Mouse (Mus musculus): ENCODE measurements at regions not wholly inside any gene's neighbourhood (a gene's known extent, or its start where the extent isn't known, plus 50 kb on each side); places are given as distances from the start of the nearest gene placed in this dataset.

- Histone ChIP-seq H3K4me3 (ENCODE audit: insufficient read depth, low read depth, low read length) (no peak overlapping the region), H3K27me3 (replicated peaks; ENCODE audit: control insufficient read depth, insufficient read depth, low read length) (no peaks in the 10 kb centered on the region), H3K4me1 (ENCODE audit: control insufficient read depth, insufficient read depth, low read length) (no peaks in the 10 kb centered on the region), H3K27ac (ENCODE audit: insufficient read depth, low read depth, low read length) (no peak overlapping the region), H3K36me3 (ENCODE audit: control insufficient read depth, insufficient read depth, low read length) (no peaks in the 10 kb centered on the region)
- DNase-seq = no peak
- TF ChIP-seq POLR2A (IDR thresholded peaks at IDR 0.05; ENCODE audit: low read depth, low read length) (no peak), CTCF (conservative IDR thresholded peaks at IDR 0.05; ENCODE audit: insufficient read depth, insufficient read length, low read depth, low read length) (no peak)
- WGBS = 86% methylated on average over 11 of the region's 11 CpGs
Observed at GRCm38 (mm10) chr8:11915721-11916120, 75.4 kb downstream of the Tex29 start.

- Histone ChIP-seq H3K27ac (ENCODE audit: insufficient read depth, low read depth, low read length) (no peak overlapping the region), H3K27me3 (replicated peaks; ENCODE audit: control insufficient read depth, insufficient read depth, low read length) (no peaks in the 10 kb centered on the region), H3K4me3 (ENCODE audit: insufficient read depth, low read depth, low read length) (no peak overlapping the region), H3K4me1 (ENCODE audit: control insufficient read depth, insufficient read depth, low read length) (no peaks in the 10 kb centered on the region), H3K36me3 (ENCODE audit: control insufficient read depth, insufficient read depth, low read length) (no peaks in the 10 kb centered on the region)
- TF ChIP-seq POLR2A (IDR thresholded peaks at IDR 0.05; ENCODE audit: low read depth, low read length) (no peak), CTCF (conservative IDR thresholded peaks at IDR 0.05; ENCODE audit: insufficient read depth, insufficient read length, low read depth, low read length) (no peak)
- no peak for DNase-seq
- WGBS = 85% methylated on average over 2 of the region's 2 CpGs
Observed at GRCm38 (mm10) chr8:11919876-11920275, 79.6 kb downstream of the Tex29 start.

- 64% methylated on average over 7 of the region's 7 CpGs for WGBS
- H3K27me3 ChIP-seq (replicated peaks; ENCODE audit: control insufficient read depth, insufficient read depth, low read length) = no peaks in the 10 kb centered on the region
- TF ChIP-seq POLR2A (IDR thresholded peaks at IDR 0.05; ENCODE audit: low read depth, low read length) (no peak), CTCF (conservative IDR thresholded peaks at IDR 0.05; ENCODE audit: insufficient read depth, insufficient read length, low read depth, low read length) (no peak)
- H3K4me1 ChIP-seq (ENCODE audit: control insufficient read depth, insufficient read depth, low read length) = no peaks in the 10 kb centered on the region
- no peak overlapping the region for H3K27ac ChIP-seq (ENCODE audit: insufficient read depth, low read depth, low read length)
- no peaks in the 10 kb centered on the region for H3K36me3 ChIP-seq (ENCODE audit: control insufficient read depth, insufficient read depth, low read length)
- H3K4me3 ChIP-seq (ENCODE audit: insufficient read depth, low read depth, low read length) = no peak overlapping the region
- DNase-seq = no peak
Observed at GRCm38 (mm10) chr8:11923115-11923514, 82.8 kb downstream of the Tex29 start.

GRCm38 (mm10) chr8:11924165-11924564 lies 83.9 kb downstream of the Tex29 start:
- WGBS = 59% methylated on average over 11 of the region's 11 CpGs
- DNase-seq = peak; percentile 70

GRCm38 (mm10) chr8:11942892-11943332 lies 102.6 kb downstream of the Tex29 start:
- peak; percentile 59 for DNase-seq
- Histone ChIP-seq H3K27me3 (replicated peaks; ENCODE audit: control insufficient read depth, insufficient read depth, low read length) (no peaks in the 10 kb centered on the region), H3K4me3 (ENCODE audit: insufficient read depth, low read depth, low read length) (no peak overlapping the region), H3K36me3 (ENCODE audit: control insufficient read depth, insufficient read depth, low read length) (no peaks in the 10 kb centered on the region), H3K4me1 (ENCODE audit: control insufficient read depth, insufficient read depth, low read length) (no peaks in the 10 kb centered on the region), H3K27ac (ENCODE audit: insufficient read depth, low read depth, low read length) (no peak overlapping the region)
- 31% methylated on average over 6 of the region's 6 CpGs for WGBS
- peak; percentile 65 for TF ChIP-seq CTCF (conservative IDR thresholded peaks at IDR 0.05; ENCODE audit: insufficient read depth, insufficient read length, low read depth, low read length)
- TF ChIP-seq POLR2A (IDR thresholded peaks at IDR 0.05; ENCODE audit: low read depth, low read length) = no peak

More at GRCm38 (mm10) chr8:11924165-11924564, 83.9 kb downstream of the Tex29 start:
- Histone ChIP-seq H3K36me3 (ENCODE audit: control insufficient read depth, insufficient read depth, low read length) (no peaks in the 10 kb centered on the region), H3K4me1 (ENCODE audit: control insufficient read depth, insufficient read depth, low read length) (no peaks in the 10 kb centered on the region), H3K27me3 (replicated peaks; ENCODE audit: control insufficient read depth, insufficient read depth, low read length) (no peaks in the 10 kb centered on the region), H3K4me3 (ENCODE audit: insufficient read depth, low read depth, low read length) (no peak overlapping the region), H3K27ac (ENCODE audit: insufficient read depth, low read depth, low read length) (no peak overlapping the region)
- TF ChIP-seq POLR2A (IDR thresholded peaks at IDR 0.05; ENCODE audit: low read depth, low read length) = no peak
- peak; percentile 65 for TF ChIP-seq CTCF (conservative IDR thresholded peaks at IDR 0.05; ENCODE audit: insufficient read depth, insufficient read length, low read depth, low read length)

GRCm38 (mm10) chr8:11947766-11948165 lies 107.5 kb downstream of the Tex29 start:
- no peak for DNase-seq
- Histone ChIP-seq H3K36me3 (ENCODE audit: control insufficient read depth, insufficient read depth, low read length) (no peaks in the 10 kb centered on the region), H3K4me3 (ENCODE audit: insufficient read depth, low read depth, low read length) (no peak overlapping the region), H3K27ac (ENCODE audit: insufficient read depth, low read depth, low read length) (no peak overlapping the region), H3K27me3 (replicated peaks; ENCODE audit: control insufficient read depth, insufficient read depth, low read length) (no peaks in the 10 kb centered on the region), H3K4me1 (ENCODE audit: control insufficient read depth, insufficient read depth, low read length) (no peaks in the 10 kb centered on the region)
- 87% methylated on average over 8 of the region's 8 CpGs for WGBS
- TF ChIP-seq CTCF (conservative IDR thresholded peaks at IDR 0.05; ENCODE audit: insufficient read depth, insufficient read length, low read depth, low read length) (no peak), POLR2A (IDR thresholded peaks at IDR 0.05; ENCODE audit: low read depth, low read length) (no peak)

- no peaks in the 10 kb centered on the region for H3K36me3 ChIP-seq (ENCODE audit: control insufficient read depth, insufficient read depth, low read length)
- no peaks in the 10 kb centered on the region for H3K27me3 ChIP-seq (replicated peaks; ENCODE audit: control insufficient read depth, insufficient read depth, low read length)
- H3K4me1 ChIP-seq (ENCODE audit: control insufficient read depth, insufficient read depth, low read length) = no peaks in the 10 kb centered on the region
- DNase-seq = no peak
- WGBS = 27% methylated on average over 7 of the region's 7 CpGs
- H3K27ac ChIP-seq (ENCODE audit: insufficient read depth, low read depth, low read length) = no peak overlapping the region
- TF ChIP-seq CTCF (conservative IDR thresholded peaks at IDR 0.05; ENCODE audit: insufficient read depth, insufficient read length, low read depth, low read length) (no peak), POLR2A (IDR thresholded peaks at IDR 0.05; ENCODE audit: low read depth, low read length) (no peak)
- no peak overlapping the region for H3K4me3 ChIP-seq (ENCODE audit: insufficient read depth, low read depth, low read length)
Observed at GRCm38 (mm10) chr8:11956268-11956667, 116.0 kb downstream of the Tex29 start.
